In the genomic region with DNA sequence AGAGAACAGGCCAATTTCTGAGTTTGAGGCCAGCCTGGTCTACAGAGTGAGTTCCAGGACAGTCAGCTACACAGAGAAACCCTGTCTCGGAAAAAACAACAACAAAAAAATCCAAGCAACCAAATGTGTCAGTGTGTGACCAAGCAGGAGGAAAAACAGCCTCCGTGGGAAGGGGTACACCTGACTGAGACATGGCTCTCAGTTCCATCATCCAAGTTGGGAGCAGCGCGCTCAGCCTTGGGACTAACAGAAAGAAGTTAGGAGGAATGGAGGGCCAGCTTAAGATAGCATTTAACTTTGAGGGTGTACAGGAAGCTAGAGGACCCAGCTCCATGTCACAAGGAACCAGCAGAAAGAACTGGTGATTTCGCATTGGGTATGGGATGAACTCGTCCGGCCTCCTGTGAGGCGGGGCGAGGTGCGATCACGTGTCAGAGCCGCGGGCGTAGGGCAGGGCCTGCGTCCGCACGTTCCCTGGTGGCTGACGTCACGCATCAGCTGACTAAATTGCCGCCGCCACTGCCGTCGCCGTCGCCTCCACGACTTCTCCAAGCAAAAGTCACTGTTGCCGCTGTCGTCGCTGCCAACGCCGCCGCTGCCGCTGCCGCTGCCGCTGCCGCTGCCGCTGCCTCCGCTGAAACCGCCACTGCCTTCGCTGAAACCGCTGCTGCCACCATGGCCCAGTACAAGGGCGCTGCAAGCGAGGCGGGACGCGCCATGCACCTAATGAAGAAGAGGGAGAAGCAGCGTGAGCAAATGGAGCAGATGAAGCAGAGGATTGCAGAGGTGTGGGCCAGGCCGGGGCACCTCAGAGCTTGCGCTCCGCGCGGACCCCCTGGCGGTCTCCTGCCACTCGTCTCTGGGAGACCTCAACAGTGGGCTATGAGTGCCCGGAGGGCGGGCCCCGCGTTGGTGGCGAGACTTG, we compare ENCODE assay signal across 8 mouse cellular contexts. TPM values are rescaled to one million over a fixed set of nuclear protein-coding genes. Genes with fewer than 3 reads are reported as not detected.
DNase-seq lines count a peak whose midpoint lies in the region; ATAC-seq lines count a peak whose summit lies in the region.

A gene (plus strand): TSS at position 494 of the 925 bp plus-strand sequence.

- peak within 1 kb of the TSS; percentile 78 for H3K9ac ChIP-seq in hindbrain, embryonic 13.5 days

- no peaks in the 10 kb centered on the region for H3K9me3 ChIP-seq in hindbrain, embryonic 13.5 days

- 19% methylated on average over 59 of the region's 59 CpGs for WGBS in hindbrain, embryonic 13.5 days

- H3K4me2 ChIP-seq in hindbrain, embryonic 13.5 days: peak within 1 kb of the TSS; percentile 66

- peak within 1 kb of the TSS; percentile 92 for H3K27ac ChIP-seq in hindbrain, embryonic 13.5 days

- H3K4me3 ChIP-seq in hindbrain, embryonic 13.5 days: peak within 1 kb of the TSS; percentile 57

- peaks cover 28% of the 10 kb centered on the region for H3K36me3 ChIP-seq in hindbrain, embryonic 13.5 days

- H3K27me3 ChIP-seq in hindbrain, embryonic 13.5 days: no peaks in the 10 kb centered on the region

- ATAC-seq in hindbrain, embryonic 13.5 days (ENCODE audit: low FRiP score): peak; percentile 96

- peak; percentile 92 for DNase-seq in T-cell, adult 2 months (ENCODE audit: low spot score)
- peak; percentile 84 to 92 for DNase-seq in cerebellum, postnatal 25 days
- DNase-seq in frontal cortex, postnatal 25 days (ENCODE audit: low spot score in 2 of 2): peak; percentile 55 to 76
- peak; percentile 83 to 87 for DNase-seq in layer of hippocampus, postnatal 36 days
- peak; percentile 92 for DNase-seq in lung, postnatal 25 days (ENCODE audit: low spot score)
- DNase-seq in retina, adult 2 months (ENCODE audit: low read depth, low spot score): peak; percentile 53
- DNase-seq in thymus, postnatal 25 days: peak; percentile 87

- peaks cover 35% of the 10 kb centered on the region for H3K4me1 ChIP-seq in hindbrain, embryonic 13.5 days (replicated peaks)

RNA-seq across cellular contexts. Expression of the gene that starts here (rescaled TPM):
- polyA plus RNA-seq in hindbrain, embryonic 13.5 days (2015; fragmentation: Nextera tagmentation; extraction: Ambion mirVana): 58.2 and 59.1 TPM in 2 replicates
- 10 to 100 TPM; 28.9 to 33.8 TPM for total RNA-seq in layer of hippocampus, postnatal 36 days (2021)

Comparison
In these comparisons a context has a peak if more than half of its experiments do, and no peak if none do; other contexts are left out.
1. Peak in every context shown above with its lines: DNase-seq, ATAC-seq, H3K4me3 ChIP-seq and H3K27ac ChIP-seq.